Mouse (Mus musculus) neutrophil, adult 5-6 weeks (primary cell): ENCODE data around the gene Tfap4. TPM values are rescaled to one million over a fixed set of nuclear protein-coding genes. Genes with fewer than 3 reads are reported as not detected.

Source experiments
- ATAC-seq: fragments of 151-379, 151-347 bp; 2 replicates; pipeline ENCODE4 v1.8.0; 2017; ENCODE audit warnings: mild to moderate bottlenecking, moderate TSS enrichment; ENCODE audit not compliant: insufficient number of reproducible peaks, poor library complexity, low FRiP score, severe bottlenecking; ENCODE audit errors: extremely low read depth
- total RNA-seq: library from RNA; stranded (forward); fragments of 200-1000 nt; gene quantifications from 2 replicates; pipeline ENCODE4 v1.2.3, GENCODE M21; 2017

Tfap4 gene
- total RNA-seq, 1 experiment from 2014 or later = 8.5 TPM

- ATAC-seq = no peak
These were observed 61.7 kb downstream of the Tfap4 start for GRCm38 (mm10) chr16:4497762-4498607.

GRCm38 (mm10) chr16:4496470-4496869 is 63.2 kb downstream of the Tfap4 start:
- ATAC-seq = no peak

- no peak for ATAC-seq
These were observed 63.8 kb downstream of the Tfap4 start for GRCm38 (mm10) chr16:4495861-4496260.

Other genes with a start within 250 kb of the Tfap4 start
- gene Adcy9, start 139.4 kb downstream of the Tfap4 start, total RNA-seq = 2.3 and 2.6 TPM in 2 replicates
- 0.35 and 1.8 TPM in 2 replicates for gene Srl, start 18.0 kb downstream of the Tfap4 start, total RNA-seq
- not detected in 2 replicates for gene Glis2, start 34.9 kb upstream of the Tfap4 start, total RNA-seq
- gene Pam16, start 65.1 kb upstream of the Tfap4 start, total RNA-seq = 14.2 and 15.4 TPM in 2 replicates
- 0.12 and 1.4 TPM in 2 replicates for gene Vasn, start 80.1 kb upstream of the Tfap4 start, total RNA-seq
- gene Dnaja3, start 80.1 kb upstream of the Tfap4 start, total RNA-seq = 24.2 and 33.9 TPM in 2 replicates
- gene Coro7, start 119.9 kb upstream of the Tfap4 start, total RNA-seq = 59.7 and 65.6 TPM in 2 replicates
- 12.0 and 12.3 TPM in 2 replicates for gene Nmral1, start 159.5 kb upstream of the Tfap4 start, total RNA-seq
- 70.6 and 97.2 TPM in 2 replicates for gene Hmox2, start 166.5 kb upstream of the Tfap4 start, total RNA-seq
- gene Cdip1, start 230.4 kb upstream of the Tfap4 start, total RNA-seq = 22.6 and 23.4 TPM in 2 replicates